Mouse (Mus musculus) retina, postnatal 1 day (tissue): ENCODE measurements at regions not wholly inside any gene's neighbourhood (a gene's known extent, or its start where the extent isn't known, plus 50 kb on each side); places are given as distances from the start of the nearest gene placed in this dataset.

ENCODE experiments used
- DNase-seq: peaks from one replicate; pipeline ENCODE4 v3.0.0-alpha.2; 2012

DNA sequence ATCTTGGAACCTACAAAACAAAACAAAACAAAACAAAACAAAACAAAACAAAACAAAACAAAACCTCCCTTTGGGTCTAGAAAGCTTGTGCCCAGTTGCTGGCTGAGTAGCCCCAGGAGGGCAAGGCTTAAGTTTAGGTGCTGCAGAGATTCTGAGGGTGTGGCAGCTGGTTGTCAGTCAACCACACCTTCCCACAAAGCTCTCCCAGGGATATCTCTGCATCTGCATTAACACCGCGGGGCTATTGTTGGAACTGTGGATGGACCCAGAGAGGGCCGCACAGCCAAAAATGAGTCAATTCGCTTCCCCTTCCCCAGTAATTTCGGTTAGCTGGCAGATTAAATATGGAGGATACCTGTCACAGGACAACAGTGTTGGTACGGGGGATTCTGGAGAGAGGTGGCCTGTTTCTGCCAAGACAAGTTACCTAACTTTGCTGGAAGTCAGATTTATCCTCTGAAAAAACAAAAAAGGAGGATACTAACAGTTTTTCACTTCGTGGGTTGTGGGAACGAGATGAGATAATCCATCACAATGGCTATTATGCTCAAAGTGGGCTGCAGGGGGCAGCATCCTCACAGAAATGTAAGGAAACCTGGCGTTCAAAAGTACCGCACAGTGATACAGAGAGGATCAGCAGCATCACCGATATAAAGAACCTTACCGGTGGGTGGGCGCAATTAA is 96.7 kb downstream of the 1500009L16Rik start:
- peak; percentile 86 for DNase-seq

DNA sequence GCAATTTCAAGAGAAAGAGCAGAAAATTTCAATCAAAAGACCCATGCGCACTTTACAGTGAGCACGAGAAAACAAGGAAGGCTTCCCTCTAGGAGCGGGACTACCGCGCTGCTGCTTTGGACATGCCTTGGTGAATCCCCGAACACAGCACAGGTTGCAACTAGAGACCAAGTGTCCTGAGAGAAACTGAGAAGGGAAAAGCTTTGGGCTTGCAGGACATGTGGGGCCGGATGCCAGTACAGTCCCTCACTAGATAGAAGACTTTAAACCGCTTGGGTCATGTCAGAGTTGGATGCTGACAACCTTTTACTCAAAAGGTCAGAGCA is 97.2 kb downstream of the 1500009L16Rik start:
- DNase-seq = no peak

DNA sequence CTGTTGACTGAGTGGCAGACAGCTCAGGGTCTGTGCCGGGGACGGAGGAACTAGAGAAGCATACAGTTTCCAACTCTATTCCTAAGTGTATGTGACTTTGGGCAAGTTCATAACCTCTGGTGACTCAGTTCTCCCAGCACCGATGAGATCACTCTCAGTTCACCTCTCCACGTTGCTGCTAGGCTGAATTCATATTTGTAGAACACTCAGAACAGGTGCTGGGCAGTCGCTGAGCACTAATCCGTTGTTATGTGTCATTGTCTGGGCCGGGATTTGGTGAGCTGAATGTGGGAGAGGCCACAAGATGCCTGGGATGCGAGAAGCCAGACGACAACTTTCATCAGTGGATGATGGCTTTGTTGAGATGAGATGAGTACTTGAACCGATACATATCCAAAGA is 98.4 kb downstream of the 1500009L16Rik start:
- DNase-seq = peak; percentile 11

DNA sequence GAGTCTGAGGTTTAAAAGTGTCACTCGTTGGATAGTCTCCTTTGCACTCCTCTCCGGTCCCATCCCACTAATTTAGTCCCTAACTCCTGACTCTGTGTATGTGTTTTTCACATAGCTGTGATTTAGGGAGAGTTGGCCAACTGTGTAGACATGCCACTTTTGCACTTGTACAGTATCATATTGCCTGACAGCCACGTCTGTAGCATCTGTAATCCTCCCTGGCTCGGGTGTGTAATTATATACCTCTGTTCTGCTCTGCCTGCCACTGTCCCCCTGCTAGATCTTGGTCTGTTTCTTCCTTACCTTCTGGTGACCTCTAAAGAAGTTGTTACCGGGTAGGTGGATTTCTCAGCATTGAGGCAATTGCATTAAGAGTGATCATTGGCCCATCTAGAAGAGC is 103.4 kb downstream of the 1500009L16Rik start:
- DNase-seq = no peak

DNA sequence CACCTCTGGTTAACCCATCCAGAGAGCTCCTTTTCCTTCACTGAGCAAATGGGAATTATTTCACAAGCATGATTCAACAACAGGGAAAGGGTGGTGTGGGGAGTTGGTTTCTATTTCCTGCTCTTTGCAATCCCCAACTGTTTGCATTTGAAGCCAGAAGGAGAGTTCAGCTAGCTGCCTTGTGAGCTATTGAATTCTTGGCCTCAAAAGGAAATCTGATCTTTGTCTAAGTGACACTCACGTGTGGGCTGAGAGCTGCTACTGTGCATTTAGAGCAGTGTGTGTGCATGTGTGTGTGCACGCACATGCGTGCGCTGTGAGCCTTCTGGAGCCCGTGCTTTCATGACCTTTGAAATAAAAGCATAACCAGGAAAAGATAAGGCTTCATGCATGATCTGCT is 113.7 kb downstream of the 1500009L16Rik start:
- no peak for DNase-seq

DNA sequence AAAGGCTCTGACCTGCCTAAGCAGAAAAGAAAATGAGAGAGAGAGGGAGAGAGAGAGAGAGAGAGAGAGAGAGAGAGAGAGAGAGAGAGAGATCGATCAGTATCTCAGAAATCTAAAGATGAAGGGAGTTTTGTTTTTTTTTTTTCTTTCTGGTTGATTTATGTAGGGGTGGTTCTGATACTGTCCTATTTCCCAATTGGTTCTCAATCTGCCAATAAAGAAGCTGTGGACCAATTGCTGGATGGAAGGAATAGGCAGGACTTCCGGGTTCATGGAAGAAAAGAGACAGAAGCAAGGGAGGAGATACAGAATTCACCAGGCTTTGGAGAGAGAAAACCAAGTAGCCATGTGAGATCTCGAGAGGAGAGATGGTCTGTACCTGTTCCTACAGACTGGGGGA is 117.6 kb downstream of the 1500009L16Rik start:
- DNase-seq = no peak

DNA sequence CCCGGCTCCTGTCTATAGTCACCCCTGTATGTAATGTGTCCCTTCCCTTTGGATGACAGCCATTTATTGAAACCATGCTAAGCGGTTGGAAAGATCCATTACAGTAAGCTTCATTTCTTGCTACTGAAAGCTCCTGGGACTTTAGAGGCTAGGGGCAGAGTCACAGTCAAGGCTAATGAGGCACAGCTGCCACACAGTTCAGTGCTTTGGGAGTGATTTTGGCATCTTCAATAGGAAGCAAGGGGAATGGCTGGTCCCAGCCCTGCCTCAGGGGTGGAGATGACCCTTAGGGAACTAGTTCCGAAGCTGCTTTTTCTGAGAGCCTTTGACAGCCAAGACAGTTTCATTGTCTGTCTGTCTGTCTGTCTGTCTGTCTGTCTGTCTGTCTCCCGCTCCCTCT is 128.2 kb downstream of the 1500009L16Rik start:
- peak; percentile 65 for DNase-seq

DNA sequence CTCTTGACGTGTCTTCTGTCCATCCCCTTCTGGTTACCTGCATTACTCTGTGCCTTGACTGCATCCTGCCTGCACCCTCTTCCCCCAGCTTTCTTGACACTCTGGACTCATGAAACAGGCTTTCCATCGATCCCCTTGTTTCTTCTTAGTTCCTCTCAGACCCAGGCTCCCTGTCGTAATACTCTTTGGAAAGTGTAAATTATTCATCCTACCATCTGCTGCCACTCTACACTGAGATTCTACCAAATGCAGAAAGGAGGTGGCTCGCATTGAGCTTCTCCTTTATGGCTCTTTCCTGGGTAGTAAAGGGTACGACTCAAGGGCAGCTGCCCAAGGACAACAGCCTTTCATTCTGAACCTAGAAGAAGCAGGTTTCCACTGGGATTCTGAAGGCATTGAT is 129.5 kb downstream of the 1500009L16Rik start:
- DNase-seq = no peak

DNA sequence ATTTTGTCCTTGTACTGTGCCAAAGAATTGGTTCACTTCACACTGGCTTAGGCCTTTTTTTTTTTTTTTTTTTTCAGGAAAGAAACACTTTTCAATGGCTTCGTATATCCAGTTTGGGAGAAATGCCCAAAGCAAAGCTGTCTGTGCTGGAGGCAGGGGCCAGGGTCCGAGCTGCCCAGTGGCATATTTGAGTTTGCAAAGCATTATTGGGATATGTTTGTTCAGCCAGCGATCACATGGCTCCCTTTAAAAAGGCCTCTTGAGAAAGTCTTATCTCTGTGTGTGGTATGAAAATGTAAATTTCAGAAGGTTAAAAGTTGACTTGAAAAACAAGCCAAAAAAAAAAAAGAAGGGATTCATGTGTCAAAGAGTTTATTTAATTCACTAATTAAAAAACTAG is 130.1 kb downstream of the 1500009L16Rik start:
- DNase-seq = no peak

DNA sequence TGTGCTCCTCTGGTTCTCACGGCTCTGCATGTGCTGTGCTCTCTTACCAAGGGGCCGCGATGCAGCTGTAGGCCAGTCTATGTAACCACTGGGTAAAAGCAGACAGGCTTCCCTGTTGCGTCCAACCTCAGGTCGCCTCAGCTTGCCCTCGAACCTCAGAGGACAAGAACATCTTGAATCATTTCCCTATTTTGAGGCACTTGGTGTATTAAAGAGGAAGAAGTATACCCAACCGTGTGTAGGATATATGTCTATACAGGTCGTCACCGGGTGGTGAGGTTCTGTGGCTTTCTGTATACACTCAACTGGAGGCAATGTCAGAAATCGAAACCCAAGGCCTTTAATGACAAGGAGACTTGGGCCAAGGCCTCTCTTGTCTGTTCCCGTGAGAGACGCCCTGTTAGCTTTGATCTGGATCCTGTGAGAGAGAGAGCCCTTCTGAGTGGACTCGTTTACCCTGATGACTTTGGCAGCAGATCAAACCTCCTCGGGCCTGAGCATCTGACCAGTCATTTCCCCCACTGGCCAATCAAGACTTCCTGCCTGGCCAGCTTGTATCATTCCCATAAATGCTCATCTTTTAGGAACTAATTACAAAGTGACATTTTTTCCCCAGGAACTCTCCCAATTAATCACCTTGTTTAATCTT is 135.3 kb downstream of the 1500009L16Rik start:
- DNase-seq = no peak

DNA sequence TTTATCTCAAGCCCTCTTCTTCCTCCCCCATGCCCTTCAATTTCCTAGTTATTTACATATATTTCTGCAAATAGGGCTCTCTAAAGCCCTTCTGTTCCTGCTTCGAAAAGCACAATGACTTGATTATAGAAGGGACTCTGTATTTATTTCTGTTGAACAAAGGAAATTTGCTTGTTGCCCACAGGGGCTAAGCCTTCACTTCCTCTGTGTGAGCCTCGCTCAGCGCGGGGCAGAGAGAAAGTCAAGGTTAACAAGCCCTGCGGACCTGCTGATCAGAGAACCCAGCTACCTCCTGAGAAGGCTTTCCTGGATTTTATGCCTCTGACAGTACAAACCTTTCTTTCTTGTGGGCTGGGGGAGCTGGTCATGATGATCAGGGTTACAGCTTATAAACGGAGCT is 136.0 kb downstream of the 1500009L16Rik start:
- no peak for DNase-seq

DNA sequence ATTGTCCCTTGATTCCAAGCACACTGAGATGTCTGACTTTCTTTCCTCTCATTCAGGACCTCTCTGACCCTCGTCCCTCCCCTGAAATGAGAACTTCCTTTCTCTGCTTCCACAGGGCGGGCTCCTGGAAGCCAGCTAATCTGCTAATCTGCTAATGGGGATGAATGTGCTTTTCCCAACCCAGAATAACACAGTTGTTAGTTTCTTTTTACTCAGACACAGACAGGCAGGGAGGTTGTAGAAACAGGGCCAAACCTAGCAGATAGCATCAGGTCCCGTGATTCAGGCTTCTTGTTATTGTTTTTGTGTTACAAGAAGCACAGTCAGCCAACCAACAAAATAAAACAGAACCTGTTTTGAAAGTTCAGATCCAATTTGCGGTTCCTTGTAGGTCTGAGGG is 137.0 kb downstream of the 1500009L16Rik start:
- DNase-seq = no peak

DNA sequence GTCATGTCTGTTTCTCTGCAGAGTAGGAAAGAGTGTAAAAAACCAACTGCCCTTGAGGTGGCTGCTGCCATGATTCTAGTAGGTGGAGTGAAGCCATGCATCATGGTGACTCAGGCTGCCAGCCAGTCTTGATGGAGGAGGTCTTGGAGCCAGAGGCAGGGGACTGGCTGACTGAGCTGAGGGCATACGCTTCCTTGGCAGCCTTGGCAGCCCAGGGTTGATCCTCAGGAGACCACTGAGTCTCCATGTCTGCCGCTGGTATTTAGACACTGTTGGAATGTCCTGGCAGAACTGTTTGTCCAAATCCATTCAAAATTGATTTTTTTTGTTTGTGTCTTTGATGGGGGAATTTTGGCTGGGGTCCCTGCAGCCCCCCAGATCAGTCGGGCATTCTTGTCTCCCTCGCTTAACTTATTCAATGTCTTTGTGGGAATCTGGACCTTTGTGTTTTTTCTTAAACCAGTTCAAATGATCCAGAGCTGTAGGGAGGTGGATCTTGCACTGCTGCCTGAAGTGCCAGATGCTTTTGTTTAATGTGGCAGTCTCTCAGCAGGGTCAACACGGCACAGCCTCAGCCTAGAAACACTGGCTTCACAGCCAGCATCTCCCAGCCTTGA is 139.0 kb downstream of the 1500009L16Rik start:
- DNase-seq = no peak

DNA sequence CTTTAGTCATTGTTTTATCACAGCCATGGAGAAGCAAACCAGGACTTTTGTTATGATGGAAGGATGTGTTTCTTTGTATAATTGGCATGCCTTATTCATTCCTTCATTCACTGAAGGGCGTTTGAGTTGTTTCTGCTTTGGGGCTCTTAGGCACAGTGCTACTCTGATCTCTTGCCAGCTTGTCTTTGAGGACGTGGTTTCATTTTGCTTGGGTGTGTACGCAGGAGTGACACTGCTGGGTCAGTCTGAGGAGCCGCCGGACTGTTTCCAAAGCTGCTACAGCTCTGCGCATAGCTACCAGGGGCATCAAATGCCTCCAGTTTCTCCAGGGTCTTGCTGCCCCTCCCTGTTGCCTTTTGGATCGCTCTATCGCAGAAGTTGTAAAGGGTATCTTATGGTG is 141.9 kb downstream of the 1500009L16Rik start:
- no peak for DNase-seq

DNA sequence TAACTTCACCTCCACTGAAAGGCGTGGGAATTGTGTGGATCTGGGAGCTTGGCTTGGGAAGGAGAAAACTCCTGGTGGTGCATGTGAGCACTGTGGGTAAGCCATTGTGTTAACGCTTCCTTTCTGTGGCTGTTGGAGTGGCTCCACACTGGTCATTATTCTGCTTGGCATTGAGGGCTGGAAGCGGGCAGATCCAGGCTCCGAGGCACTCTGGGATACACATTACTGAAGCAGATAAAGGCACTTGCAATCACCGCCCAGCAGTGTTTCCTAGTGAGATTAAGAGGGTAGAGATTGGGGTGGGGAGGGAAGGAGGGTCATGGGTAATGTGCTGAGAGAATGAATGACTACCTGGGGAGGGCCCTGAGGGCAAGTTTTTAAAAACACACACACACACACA is 143.3 kb downstream of the 1500009L16Rik start:
- no peak for DNase-seq

DNA sequence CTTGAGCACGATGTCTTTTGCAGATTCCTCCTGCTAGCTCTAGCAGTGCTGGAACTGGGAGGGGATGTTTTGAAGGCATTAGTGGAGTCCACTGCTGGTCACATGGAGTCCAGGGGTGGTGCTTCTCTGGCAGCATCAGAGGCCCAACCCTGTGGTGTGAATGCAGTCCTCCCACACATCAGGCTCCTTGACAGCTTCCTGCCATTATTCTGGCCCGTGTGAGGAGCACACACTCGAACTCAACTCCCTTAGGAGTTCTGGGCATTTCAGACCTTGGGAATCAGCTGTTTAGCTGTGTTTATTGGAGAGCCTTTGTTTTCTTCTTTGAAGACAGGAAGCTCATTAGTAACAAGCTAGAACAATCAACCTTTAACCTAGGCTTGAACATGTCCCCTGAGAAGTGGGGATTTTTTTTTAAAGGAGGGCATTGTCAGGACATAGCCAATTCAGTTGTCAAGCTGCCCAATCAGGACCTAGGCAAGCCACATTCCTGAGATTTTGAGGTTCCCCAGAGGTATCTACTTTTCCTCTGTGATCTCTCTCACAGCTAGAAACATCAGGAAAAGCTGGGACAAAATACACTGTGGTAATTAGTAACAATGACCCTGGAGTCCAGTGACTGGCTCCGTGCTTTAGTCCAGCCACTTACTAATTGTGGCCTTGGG is 149.2 kb downstream of the 1500009L16Rik start:
- DNase-seq = no peak

DNA sequence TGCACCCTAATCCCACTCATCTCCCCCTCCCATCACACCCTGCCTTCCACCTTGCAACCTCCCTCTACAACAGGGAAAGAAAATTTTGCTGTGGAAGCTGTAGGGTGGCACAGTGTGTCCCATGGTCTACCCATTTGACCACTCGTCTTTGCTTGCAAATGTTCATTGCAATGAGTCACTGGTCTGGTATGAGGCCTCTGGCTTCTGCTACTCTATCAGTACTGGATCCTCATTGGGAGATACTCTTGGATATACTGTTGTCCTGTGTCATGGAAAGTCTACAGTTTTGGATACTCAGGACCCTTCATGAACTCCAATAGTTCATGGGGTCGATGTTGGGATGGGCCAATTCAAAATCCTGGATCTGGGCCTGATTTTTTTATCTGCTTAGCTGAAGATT is 156.1 kb downstream of the 1500009L16Rik start:
- DNase-seq = no peak

DNA sequence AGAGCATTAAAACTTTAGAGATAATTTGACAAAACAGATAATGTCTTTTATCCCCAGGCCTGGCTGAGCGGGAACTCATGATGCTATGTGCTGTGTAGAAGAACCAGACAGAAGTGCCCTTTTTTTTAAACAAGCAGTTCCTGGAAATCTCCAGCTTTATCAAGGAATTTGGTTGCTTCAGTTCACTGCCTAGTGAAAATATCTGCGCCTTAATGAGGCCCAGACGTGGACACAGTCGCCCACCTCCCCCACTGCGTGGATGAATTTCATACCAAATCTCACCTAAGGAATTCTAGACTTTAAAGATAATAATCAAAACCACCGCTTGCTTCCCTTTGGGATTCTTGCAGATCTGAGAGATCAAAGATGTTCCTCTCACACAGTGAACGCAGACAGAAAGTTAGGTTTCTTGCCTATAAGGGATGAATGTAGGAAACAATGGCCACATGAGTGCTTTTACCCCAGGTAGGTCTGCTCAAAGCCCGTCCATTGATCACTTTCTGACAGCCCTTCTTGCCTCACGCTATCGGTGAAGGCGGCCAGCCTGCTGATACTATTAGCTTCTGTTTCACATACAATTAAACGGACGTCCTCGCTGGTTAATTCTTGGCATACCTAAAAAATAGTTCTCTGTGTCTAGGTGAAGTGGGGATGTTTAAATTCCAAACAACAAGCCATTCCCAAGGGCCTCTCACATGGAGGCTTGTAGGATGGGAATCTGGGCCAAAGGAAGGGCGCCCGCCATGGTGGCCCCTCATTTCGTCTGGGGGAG is 159.6 kb downstream of the 1500009L16Rik start:
- no peak for DNase-seq

DNA sequence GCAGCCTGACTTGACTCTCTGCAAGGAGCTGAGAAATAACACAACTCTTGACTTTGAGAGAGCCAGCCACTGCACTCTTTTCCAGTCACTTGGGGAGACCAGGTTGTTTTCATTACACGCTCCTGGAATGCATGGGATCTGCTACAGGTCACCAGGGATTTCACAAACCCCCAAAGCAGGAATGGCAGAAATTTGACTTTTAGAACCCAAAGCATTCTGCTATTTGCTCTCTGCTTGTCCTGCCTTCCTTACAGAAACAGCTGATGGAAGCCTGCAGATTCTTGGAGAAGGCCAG is 160.2 kb downstream of the 1500009L16Rik start:
- DNase-seq = no peak

DNA sequence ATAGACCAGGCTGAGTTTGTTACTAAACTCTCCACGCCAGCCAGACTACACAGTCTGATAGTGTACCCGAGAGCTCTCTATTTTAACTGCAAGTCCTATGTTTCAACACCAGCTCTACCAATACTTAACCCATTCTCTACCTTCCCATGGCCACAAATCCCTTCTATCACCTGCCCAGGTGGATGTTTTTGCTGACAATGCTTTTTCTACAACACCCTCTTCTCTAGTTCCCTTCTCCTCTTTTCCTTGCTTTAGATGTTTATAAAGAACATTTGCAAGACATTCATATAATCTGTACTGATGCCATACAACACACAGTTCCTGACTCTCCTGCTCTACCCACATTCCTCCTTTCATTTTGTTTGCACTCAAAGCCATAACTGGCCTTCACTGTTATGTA is 161.9 kb downstream of the 1500009L16Rik start:
- no peak for DNase-seq

DNA sequence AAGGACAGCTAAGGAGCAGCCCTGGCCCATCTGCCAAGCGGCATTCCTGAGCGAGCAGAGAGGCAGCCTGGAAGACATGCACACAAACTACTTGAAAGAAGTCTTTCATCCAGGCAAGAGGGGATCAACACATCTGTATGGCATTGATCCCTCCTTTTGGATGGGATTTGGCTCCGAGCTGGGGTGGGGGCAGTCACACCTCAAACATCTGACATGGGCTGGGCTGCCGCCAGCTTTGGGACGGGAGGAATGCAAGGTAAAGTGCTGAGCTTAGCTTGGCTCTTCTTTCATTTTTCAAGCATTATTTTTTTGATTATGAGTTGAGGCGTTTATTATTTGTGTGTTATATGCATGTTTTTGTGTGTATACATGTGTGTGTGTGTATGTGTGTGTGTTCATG is 165.9 kb downstream of the 1500009L16Rik start:
- no peak for DNase-seq

DNA sequence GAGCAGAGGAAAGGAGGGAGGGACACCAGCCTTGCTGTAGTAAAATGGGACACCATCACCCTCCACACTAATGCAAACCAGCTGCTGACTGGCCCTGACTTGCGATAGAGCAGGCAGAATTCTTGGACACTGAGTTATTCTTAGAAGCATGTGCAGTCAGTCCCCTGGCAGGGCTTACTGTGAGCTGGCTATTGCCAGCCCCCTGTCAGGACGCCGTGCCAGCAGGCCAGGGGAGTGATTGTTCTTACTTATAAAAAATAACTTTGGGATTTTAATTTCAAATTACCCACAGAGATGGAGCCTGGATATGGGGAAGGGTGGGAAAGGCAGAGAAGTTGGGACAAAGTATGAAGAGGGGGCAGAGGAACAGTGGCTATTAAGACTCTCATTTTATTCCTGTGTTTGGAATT is 173.1 kb downstream of the 1500009L16Rik start:
- DNase-seq = no peak

DNA sequence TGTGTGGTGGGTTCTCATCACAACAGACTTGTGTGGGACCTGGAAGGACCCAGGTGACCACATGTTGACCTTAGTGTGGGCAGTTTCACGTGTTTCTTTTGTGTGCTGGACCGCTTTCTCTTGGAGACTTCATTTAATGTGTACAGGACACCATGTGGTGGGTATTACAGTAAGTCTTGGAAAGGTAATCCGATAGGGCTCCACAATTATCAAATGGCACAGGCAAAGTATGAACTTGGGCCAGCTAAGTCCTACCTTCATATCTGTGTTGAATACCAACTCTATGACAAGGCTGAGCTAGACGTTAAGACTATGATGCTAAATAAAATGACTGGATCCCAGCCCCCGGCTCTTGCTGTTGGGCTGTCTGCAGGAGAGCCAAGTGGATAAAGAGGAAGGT is 173.5 kb downstream of the 1500009L16Rik start:
- DNase-seq = no peak

DNA sequence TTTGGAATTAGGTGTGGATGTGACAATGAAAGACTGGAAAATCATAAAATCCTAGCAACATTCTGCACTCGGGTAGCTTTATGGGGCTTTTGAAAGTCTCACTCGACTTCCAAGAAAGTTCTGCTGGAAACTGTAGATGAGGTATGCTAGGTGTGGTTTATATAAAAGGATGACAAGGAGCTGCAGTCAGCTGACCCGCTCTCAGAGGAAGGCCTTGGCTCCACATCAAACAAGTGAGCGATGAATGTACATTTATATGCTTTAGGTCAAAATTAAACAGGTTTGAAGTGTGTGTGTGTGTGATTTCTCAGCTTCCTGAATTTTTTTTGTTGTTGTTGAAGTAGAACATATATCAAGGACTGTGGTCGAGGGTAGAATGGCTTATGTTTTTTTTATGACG is 174.9 kb downstream of the 1500009L16Rik start:
- no peak for DNase-seq
